Mouse (Mus musculus): ENCODE measurements at regions not wholly inside any gene's neighbourhood (a gene's known extent, or its start where the extent isn't known, plus 50 kb on each side); places are given as distances from the start of the nearest gene placed in this dataset.

DNA sequence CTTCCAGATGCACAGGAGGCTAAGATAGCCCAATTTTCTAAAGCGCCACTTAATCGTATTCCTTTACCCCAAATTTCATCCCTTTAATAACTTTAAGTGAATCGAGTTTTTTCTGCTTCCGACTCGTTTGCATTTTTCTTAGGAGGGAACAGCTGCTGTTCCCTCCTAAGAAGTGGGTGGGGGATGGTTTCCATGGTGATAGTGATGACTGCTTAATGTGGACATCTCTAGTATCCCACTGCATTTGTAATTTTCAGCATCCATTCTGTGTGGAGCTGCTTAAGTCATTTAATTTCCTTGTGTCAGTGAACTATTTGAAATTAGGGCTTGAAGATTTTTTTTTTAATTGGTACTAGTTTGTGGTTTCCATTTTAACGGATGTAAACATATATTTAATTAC, 567.8 kb upstream of the Adgra3 start:
- H3K4me1 ChIP-seq (ENCODE audit: insufficient read depth), result no peaks in the 10 kb centered on the region

DNA sequence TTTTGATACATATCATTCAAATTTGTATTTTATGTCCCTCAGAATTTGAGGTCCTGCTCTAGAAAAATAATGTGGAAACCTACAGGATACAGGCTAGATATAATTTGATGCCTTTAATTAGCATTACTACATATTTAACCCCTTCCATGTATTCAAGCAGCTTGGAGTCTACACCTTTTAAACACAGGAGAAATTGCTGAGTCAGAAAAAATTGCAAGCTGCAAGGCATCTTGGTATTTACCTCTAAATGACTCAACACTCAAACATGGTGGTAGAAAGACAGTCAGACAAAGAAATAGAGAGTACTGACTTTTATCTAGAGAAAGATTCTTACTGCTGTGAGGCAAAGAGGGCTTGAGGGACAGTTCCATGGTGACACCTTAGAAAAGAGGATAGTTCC, 565.4 kb upstream of the Adgra3 start:
- TF ChIP-seq CTCF (IDR thresholded peaks at IDR 0.05; ENCODE audit: low read depth), result no peak
- Histone ChIP-seq H3K9me3 (ENCODE audit: low read length) (no peaks in the 10 kb centered on the region), H3K36me3 (ENCODE audit: insufficient read depth) (no peaks in the 10 kb centered on the region), H3K4me1 (ENCODE audit: insufficient read depth) (no peaks in the 10 kb centered on the region), H3K27me3 (ENCODE audit: insufficient read depth, low read length) (no peaks in the 10 kb centered on the region), H3K4me3 (ENCODE audit: low read depth, low read length) (no peak overlapping the region), H3K4me2 (ENCODE audit: low read depth) (no peak overlapping the region), H3K9ac (no peak overlapping the region), H3K27ac (ENCODE audit: low read depth, low read length) (no peak overlapping the region)
- ATAC-seq (no peak), DNase-seq (no peak)

More for the DNA sequence above, 567.8 kb upstream of the Adgra3 start:
- TF ChIP-seq CTCF (IDR thresholded peaks at IDR 0.05; ENCODE audit: low read depth), result no peak
- DNase-seq (peak; percentile 64), ATAC-seq (peak; percentile 88)
- H3K9ac ChIP-seq, result no peak overlapping the region
- H3K36me3 ChIP-seq (ENCODE audit: insufficient read depth), result no peaks in the 10 kb centered on the region
- H3K27ac ChIP-seq (ENCODE audit: low read depth, low read length), result no peak overlapping the region
- no peaks in the 10 kb centered on the region for H3K27me3 ChIP-seq (ENCODE audit: insufficient read depth, low read length)
- WGBS, result 37% methylated on average over 6 of the region's 6 CpGs
- H3K4me3 ChIP-seq (ENCODE audit: low read depth, low read length), result no peak overlapping the region
- H3K9me3 ChIP-seq (ENCODE audit: low read length), result no peaks in the 10 kb centered on the region
- no peak overlapping the region for H3K4me2 ChIP-seq (ENCODE audit: low read depth)

Measured in forebrain, postnatal 0 days (tissue).